Mouse (Mus musculus) spleen, postnatal 36 days (tissue): ENCODE results near the gene Golga2.
A peak's percentile ranks its signal among the peaks of the same experiment; 100 is the strongest.
"Not testable (repeated sequence)": the region's sequence is repeated elsewhere in the genome, so short reads cannot be mapped to it uniquely, and the experiment has no call there.

Source experiments
- DNase-seq, 2 experiments: peaks; one replicate each; pipeline ENCODE4 v3.0.0; 2022; ENCODE audit warnings: low spot score in 2 of 2, mixed read lengths in 1 of 2

Gene Golga2

GRCm38 (mm10) chr2:32288371-32288931, 1.3 kb downstream of the Golga2 start:
- DNase-seq, result no peak

GRCm38 (mm10) chr2:32289578-32289977, 2.4 kb downstream of the Golga2 start:
- DNase-seq, result peak; percentile 20 to 63

DNA sequence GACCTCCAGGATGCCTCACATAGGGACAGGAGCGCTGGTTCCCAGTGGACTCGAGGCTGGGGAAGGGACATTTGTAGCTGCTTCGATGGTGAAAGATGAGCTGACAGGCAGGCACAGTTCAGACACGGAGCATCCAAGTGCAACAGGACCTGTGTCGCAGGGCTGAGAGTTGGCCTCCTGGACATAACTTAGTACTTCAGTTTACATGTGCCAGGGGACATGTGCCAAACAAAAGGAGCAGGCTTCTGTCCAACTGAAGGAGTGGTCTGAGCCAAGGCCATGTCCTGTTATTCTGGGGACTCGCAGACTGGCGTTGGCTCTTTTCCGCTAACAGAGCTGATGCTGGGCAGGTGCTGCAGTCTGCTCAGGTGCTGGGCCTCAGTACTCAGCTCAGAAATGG, 7.2 kb downstream of the Golga2 start:
- no peak for DNase-seq

- DNase-seq, result no peak
These were observed 8.1 kb downstream of the Golga2 start for GRCm38 (mm10) chr2:32295285-32295684.

DNA sequence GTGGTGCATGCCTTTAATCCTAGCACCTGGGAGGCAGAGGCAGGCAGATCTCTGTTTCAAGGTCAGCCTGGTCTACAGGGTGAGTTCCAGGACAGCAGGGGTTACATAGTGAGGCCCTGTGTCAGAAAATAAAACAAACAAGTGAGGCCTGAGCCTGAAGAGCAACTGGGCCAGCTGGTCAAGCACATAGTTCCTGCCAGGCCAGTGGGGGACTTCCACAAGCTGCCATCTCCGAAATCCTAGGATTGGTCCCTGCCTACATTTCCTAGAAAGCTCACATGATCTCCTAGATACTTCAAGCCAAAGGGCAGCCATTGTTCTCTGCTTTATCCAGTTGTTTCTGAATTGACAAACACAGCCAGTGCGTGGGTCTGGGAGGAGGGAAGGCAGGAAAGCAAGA, 8.7 kb downstream of the Golga2 start:
- not testable (repeated sequence) for DNase-seq

GRCm38 (mm10) chr2:32299469-32299868, 12.3 kb downstream of the Golga2 start:
- no peak for DNase-seq

DNA sequence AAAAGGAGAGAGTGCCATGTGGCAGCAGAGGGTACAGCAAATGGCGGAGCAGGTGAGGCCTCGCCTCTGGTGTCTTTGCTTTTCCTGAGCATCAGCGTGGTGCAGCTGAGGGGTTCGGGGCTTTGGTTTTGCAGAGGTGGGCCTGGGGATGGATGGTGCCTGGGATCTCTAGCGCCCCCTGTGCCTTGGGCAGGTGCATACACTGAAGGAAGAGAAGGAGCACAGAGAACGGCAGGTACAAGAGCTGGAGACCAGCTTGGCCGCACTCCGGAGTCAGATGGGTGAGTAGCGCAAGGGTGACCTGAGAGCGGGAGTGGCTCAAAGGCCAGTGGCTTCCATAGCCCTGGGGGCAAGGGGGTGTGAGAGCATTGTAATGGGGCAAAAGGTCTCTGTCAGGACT, 15.8 kb downstream of the Golga2 start:
- no peak for DNase-seq

DNA sequence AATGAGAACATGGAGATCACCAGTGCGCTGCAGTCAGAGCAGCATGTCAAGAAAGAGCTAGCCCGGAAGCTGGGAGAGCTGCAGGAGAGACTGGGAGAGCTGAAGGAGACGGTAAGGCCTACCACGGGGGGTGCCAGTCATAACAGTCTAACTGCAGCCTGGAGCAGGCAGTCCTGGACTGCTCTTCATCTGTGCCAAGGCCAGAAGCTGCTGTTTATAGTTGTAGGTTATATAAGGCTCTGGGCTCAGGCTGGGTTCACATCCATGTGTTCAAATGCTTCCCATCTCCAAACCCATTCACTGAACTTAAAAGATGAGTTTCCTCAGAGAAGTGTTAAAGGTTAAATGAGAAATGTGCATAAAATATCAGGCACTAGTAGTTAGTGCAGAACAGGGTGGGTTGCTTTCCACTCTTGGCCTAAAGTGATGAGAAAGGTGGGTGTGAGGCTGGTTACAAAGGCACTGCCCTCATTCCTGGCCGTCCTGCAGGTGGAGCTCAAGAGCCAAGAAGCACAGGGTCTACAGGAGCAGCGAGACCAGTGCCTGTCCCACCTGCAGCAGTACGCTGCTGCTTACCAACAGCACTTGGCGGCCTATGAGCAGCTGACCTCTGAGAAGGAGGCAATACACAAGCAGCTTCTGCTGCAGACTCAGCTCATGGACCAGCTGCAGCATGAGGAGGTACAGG, 17.1 kb downstream of the Golga2 start:
- DNase-seq, result peak; percentile 27 to 31

DNA sequence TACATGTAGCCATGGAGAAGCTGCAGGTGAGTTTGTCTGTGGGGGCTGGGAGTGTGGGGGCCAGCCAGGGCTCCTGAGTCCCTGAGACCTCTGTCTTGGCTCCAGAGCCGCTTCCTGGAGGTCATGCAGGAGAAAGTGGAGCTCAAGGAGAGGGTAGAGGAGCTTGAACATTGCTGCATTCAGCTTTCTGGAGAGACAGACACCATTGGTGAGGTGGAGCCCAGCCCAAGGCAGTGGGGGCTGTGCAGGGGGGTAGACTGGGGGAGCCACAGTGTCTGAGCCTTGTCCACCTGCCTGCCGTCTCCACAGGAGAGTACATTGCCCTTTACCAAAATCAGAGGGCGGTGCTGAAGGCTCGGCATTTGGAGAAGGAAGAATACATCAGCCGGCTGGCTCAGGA, 18.5 kb downstream of the Golga2 start:
- no peak for DNase-seq

DNA sequence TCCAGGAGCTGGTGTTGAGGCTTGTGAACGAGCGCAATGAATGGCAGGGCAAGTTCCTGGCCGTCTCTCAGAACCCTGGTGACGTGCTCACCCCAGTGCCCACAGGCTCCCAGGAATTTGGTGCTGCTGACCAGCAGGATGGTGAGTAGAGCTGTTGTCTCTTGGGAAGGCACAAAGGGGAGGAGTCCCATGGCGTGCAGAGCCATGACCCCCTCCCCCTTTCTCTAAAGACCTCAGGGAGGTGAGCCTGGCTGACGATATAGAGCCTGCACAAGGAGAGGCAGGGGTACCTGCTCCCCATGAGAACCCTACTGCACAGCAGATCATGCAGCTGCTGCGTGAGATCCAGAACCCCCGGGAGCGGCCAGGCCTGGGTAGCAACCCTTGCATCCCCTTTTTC, 19.0 kb downstream of the Golga2 start:
- DNase-seq, result no peak

- no peak for DNase-seq
These were observed 20.1 kb downstream of the Golga2 start for GRCm38 (mm10) chr2:32307247-32307798.

GRCm38 (mm10) chr2:32307941-32308760, 21.0 kb downstream of the Golga2 start:
- peak; percentile 28 to 30 for DNase-seq

DNA sequence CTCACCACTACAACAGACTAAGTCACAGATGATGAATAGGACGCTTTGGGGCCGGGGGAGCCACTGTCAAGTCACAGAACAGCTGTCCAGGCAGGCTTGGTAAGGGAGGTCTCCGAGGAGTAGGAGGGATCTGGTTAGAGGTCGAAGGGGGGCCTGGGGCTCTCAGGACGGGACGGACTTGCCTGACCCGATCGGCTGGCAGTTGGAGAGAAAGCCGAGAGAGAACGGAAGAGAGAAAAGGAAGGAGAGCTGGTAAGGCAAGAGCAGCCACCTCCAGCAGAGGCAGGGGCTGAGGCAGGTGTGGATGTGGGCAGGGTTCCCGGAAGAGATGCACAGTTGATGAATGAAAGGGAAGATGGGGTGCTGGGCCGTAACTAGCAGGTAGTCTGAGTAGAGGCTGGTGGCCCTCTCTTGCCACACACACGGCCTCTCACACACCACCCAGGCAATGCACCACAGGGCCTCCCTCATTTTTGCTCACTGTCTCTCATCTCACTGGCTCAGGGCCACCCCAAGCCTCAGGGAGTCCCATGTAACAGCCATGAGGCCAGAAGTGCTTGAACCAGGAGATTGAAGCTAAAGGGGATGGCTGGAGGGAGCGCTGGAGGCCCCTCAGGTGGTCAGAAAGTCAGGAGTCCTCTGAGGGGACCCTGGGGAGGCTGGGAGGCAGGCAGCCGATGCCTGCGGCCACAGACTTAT, 21.8 kb downstream of the Golga2 start:
- no peak for DNase-seq

DNA sequence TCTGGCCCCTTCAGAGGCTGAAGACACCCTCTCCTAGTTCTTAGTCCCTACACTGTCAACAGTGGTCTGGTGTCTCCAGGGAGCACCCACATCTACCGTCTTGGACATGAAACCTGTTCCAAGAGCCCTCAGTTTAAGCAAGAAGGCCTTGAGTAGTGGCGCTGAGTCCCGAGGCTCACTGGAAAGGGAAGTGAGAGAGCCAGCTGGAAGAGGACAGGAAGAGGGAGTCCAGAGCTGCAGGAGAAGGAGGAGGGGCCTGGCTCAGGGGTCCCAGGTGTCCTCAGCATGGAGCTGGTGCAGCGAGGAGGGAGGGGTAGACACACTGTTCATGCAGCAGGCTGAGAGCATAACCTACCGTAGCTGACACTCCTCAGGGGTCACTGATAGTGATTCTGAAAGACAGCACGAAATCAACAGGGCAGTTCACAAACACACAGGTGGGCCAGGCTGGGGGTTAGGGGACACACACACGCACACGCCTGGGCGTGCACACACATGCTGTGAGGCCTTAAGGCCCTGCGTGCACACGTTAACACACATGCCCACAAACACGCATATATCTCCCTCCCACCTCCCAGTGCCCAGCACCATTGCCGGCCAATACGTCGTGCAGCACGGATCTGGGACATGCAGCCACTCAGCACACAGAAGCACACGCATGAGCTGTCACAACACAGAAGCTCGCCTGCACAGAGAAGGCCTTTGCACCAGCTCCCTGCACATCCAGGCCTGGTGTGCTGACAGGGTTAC, 23.1 kb downstream of the Golga2 start:
- DNase-seq, result no peak

- no peak for DNase-seq
These were observed 24.5 kb downstream of the Golga2 start for GRCm38 (mm10) chr2:32311443-32312317.

DNA sequence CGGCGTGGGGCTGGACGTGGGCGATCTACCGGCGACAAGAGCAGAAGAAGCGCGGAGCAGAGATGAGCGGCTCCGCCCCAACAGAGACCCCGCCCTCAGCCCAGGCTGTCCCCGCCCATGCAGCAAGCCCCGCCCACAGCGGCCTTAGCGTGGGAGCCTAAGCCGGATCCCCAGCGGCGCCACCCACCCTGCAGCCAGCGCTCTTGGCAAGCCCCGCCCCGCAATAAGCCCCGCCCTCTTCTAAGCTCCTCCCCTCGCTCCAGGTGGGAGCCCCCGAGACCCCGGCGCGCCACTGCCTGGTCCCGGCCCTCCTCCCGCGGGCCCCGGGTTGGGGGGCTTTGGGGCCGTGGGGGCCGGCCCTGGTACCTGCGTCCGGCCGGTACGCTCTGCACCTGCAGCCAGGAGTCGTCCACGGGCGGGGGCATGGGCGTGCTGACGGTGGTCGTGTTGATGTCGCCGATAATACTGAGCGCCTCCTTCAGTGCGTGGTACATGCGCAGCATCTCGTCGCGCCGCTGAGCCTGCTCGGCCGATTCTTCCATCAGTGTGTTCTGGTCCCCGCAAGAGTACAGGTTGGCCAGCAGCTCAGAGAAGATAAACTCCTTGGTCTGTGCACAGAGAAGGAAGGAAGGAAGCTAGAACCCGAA, 25.3 kb downstream of the Golga2 start:
- peak; percentile 72 to 75 for DNase-seq

DNA sequence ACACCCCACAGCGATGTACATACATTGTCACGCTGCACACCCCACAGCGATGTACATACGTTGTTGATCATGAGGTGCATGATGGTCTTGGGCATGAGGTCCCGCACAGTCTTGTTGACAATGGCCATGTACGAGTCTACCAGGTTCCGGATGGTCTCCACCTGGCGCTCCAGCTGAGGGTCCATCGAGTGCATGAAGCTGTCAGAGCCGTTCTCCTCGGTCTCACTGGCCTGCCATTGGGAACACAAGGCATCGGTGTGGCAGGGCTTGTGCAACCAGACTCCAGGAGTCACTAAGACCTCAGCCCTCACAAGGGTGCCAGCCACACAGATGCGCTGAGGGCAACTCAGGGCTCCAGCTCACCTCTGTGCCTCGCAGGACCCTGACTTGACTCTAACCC, 27.6 kb downstream of the Golga2 start:
- DNase-seq, result no peak

DNA sequence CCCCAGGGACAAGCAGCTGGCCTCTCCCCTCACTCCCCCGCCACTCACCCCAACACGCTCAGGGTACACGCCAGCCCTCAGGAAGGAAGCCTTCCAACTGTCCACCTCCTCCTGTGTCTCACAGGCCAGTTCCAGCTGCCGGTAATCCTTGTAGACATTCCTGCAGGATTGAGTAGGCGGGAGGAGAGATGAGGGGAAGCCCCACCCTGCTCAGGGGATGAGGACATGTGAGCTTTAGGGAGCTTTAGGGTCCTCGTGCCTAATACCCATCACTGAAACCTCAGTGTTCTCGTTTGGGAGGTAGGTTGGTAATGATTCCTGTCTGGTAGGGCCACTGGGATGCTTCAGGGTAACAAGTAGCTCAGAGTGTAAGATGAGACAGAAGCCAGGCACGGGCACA, 28.6 kb downstream of the Golga2 start:
- no peak for DNase-seq

DNA sequence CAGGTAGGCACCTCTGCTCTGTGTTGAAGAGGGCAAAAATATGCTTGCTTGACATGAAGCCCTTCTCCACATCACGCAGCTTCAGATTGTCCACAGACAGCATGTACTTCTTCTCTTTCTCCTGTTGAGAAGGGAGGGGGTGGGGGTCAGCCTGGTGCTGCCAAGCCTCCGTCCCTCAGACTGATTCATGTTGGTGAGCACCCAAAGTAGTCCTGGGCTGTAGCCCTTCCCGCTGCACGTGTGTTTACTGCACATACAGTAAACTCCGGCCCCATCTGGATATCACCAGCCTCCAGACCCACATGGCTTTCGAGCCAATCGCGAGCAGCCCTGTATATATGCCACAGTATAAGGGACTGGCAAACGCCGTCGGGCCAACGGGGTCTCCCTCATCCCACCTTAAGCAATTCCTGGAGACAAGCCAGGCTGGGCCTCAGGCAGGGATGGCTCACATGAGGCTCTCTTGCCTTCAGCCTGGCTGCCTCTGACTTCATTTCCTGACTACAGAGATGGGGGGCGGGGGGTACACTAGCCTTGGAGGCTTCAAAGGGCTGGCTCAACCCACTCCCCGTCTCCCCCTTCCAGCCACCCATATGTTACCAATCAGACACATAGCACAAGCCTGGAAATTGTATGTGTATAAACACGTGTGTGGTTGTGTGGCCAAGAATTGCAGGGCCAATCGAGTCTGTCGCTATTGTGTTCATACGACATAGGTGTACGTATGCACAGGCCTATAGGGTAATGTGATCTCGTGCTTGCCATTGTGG, 29.9 kb downstream of the Golga2 start:
- no peak for DNase-seq
